Mouse (Mus musculus) liver, embryonic 12.5 days (tissue): ENCODE measurements around the gene Glis1. TPM values are rescaled to one million over a fixed set of nuclear protein-coding genes. Genes with fewer than 3 reads are reported as not detected.
"Not testable (repeated sequence)": the region's sequence is repeated elsewhere in the genome, so short reads cannot be mapped to it uniquely, and the experiment has no call there.

Source experiments
- ATAC-seq: fragments of 200-750 bp; cut with Nextera tagmentation; 2 replicates; pipeline ENCODE4 v1.8.0; 2017; ENCODE audit warnings: moderate number of reproducible peaks, mild to moderate bottlenecking, moderate library complexity
- H3K27ac ChIP-seq: fragments of 300-500 bp; sonication (generic); 2 replicates; pipeline ENCODE4 v1.5.1; 2016; ENCODE audit warnings: mild to moderate bottlenecking
- H3K27me3 ChIP-seq: fragments of 300-500 bp; sonication (generic); replicated peaks from 2 replicates; pipeline ENCODE4 v1.6.1; 2016; ENCODE audit warnings: mild to moderate bottlenecking, moderate library complexity
- H3K36me3 ChIP-seq: fragments of 300-500 bp; sonication (generic); 2 replicates; pipeline ENCODE4 v1.6.1; 2016; ENCODE audit warnings: mild to moderate bottlenecking, moderate library complexity
- H3K4me1 ChIP-seq: fragments of 300-500 bp; sonication (generic); 2 replicates; pipeline ENCODE4 v1.6.1; 2016
- H3K4me2 ChIP-seq: fragments of 300-500 bp; sonication (generic); 2 replicates; pipeline ENCODE4 v1.6.1; 2016; ENCODE audit warnings: mild to moderate bottlenecking, moderate library complexity
- H3K4me3 ChIP-seq: fragments of 300-500 bp; sonication (generic); 2 replicates; pipeline ENCODE4 v1.5.1; 2016; ENCODE audit warnings: mild to moderate bottlenecking, moderate library complexity
- H3K9ac ChIP-seq: fragments of 300-500 bp; sonication (generic); 2 replicates; pipeline ENCODE4 v1.6.1; 2016; ENCODE audit warnings: mild to moderate bottlenecking, moderate library complexity
- H3K9me3 ChIP-seq: fragments of 300-500 bp; sonication (generic); replicated peaks from 2 replicates; pipeline ENCODE4 v1.6.1; 2016; ENCODE audit warnings: mild to moderate bottlenecking, moderate library complexity
- WGBS: fragments of 180-500 bp; shearing (Covaris S2); methylation state at CpG from one replicate; pipeline ENCODE4 v1.1.7; 2016; ENCODE audit not compliant: insufficient replicate concordance; 5-methylcytosine and 5-hydroxymethylcytosine counted together
- polyA plus RNA-seq: library from polyadenylated mRNA; unstranded; fragments of >200 nt; fragmentation: Nextera tagmentation; extraction: Ambion mirVana; gene quantifications from 2 replicates; pipeline ENCODE4 v1.2.1, GENCODE M21; 2016

The Glis1 gene
- polyA plus RNA-seq, 1 experiment from 2014 or later, result 0.24 TPM

DNA sequence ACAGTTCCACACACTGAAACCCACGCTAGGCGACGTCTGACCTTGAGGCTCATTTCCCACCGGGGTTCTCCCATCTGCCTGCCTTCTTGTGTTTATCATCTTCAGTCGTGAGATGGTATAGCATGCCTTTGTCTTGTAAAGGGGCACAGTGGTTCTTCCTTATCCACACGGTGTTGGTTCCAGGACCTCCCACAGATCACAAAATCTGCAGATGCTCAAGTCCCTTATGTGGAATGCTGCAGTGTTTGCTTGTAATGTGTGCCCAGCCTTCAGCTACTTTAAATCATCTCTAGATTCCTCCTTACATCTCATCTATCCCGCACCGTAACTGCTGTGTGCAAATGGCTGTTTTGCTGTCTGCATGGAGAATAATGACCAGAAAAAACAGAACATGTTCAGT, 154.7 kb downstream of the Glis1 start:
- ATAC-seq, result no peak
- no peak overlapping the region for H3K4me3 ChIP-seq
- no peaks in the 10 kb centered on the region for H3K36me3 ChIP-seq
- peaks cover 14% of the 10 kb centered on the region for H3K27me3 ChIP-seq
- no peaks in the 10 kb centered on the region for H3K4me1 ChIP-seq
- no peaks in the 10 kb centered on the region for H3K9me3 ChIP-seq
- H3K4me2 ChIP-seq, result no peak overlapping the region
- WGBS, result 71% methylated on average over 8 of the region's 8 CpGs
- H3K9ac ChIP-seq, result no peak overlapping the region
- no peak overlapping the region for H3K27ac ChIP-seq

- ATAC-seq, result no peak
- peaks cover 21% of the 10 kb centered on the region for H3K27me3 ChIP-seq
- H3K9ac ChIP-seq, result no peak overlapping the region
- 70% methylated on average over 14 of the region's 14 CpGs for WGBS
- no peaks in the 10 kb centered on the region for H3K4me1 ChIP-seq
- no peaks in the 10 kb centered on the region for H3K36me3 ChIP-seq
- H3K4me2 ChIP-seq, result no peak overlapping the region
- H3K27ac ChIP-seq, result no peak overlapping the region
- no peak overlapping the region for H3K4me3 ChIP-seq
- H3K9me3 ChIP-seq, result no peaks in the 10 kb centered on the region
Observed at GRCm38 (mm10) chr4:107590805-107591534, 156.6 kb downstream of the Glis1 start.

DNA sequence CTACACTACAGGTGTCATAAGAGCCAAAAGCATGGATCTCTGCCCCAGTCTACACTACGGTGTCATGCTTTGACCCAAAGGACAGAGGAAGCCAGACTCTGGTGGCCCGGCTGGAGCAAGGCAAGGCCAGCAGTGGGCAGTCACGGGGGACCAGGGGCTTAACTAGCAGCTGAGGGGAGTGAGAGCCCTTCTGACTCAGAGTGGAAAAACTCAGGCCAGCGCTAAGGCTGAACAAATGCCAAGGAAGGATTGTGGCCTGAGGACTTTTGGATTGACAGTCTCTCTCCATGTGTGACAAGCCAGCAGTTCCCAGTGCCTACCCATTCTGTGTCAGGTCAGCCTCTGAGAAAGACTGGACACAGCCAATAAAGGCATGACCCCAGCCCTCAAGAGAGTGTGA, 159.0 kb downstream of the Glis1 start:
- no peak overlapping the region for H3K4me3 ChIP-seq
- H3K4me2 ChIP-seq, result no peak overlapping the region
- no peaks in the 10 kb centered on the region for H3K9me3 ChIP-seq
- no peaks in the 10 kb centered on the region for H3K36me3 ChIP-seq
- peaks cover 31% of the 10 kb centered on the region for H3K27me3 ChIP-seq
- H3K4me1 ChIP-seq, result peaks cover 10% of the 10 kb centered on the region; the same call in 1 of the 2 replicates
- ATAC-seq, result no peak
- no peak overlapping the region for H3K9ac ChIP-seq
- 80% methylated on average over 4 of the region's 4 CpGs for WGBS
- no peak overlapping the region for H3K27ac ChIP-seq

- ATAC-seq, result peak; percentile 40; the same call in 1 of the 2 replicates
- Histone ChIP-seq H3K27me3 (peaks cover 26% of the 10 kb centered on the region), H3K9me3 (no peaks in the 10 kb centered on the region), H3K4me1 (peaks cover 10% of the 10 kb centered on the region; the same call in 1 of the 2 replicates), H3K36me3 (no peaks in the 10 kb centered on the region), H3K9ac (no peak overlapping the region), H3K4me3 (no peak overlapping the region), H3K27ac (no peak overlapping the region), H3K4me2 (no peak overlapping the region)
- 54% methylated on average over 9 of the region's 9 CpGs for WGBS
Observed at GRCm38 (mm10) chr4:107597226-107597897, 163.0 kb downstream of the Glis1 start.

GRCm38 (mm10) chr4:107597898-107598580, 163.6 kb downstream of the Glis1 start:
- Histone ChIP-seq H3K27me3 (peaks cover 31% of the 10 kb centered on the region), H3K27ac (no peak overlapping the region), H3K9ac (no peak overlapping the region), H3K36me3 (no peaks in the 10 kb centered on the region), H3K4me2 (no peak overlapping the region), H3K9me3 (no peaks in the 10 kb centered on the region), H3K4me3 (no peak overlapping the region), H3K4me1 (peaks cover 10% of the 10 kb centered on the region; the same call in 1 of the 2 replicates)
- ATAC-seq, result no peak
- 12% methylated on average over 10 of the region's 10 CpGs for WGBS

DNA sequence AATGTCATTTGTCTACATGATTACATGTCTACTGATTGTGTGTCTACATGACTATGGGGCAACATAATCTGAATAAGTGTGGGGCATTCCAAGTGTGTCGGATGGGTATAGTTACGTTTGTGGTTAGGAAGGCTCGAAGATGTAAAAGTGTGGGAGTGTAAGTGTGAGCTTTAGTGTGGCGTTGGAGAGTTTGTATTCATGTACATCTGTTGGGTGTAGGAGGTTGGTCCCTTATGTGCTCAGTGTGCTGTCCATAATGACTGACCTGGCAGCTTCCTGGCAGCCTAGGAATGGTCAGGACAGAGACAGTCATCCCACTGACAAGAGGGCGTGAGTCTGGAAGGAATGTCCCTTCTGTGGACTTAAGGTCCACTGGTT, 164.2 kb downstream of the Glis1 start:
- not testable (repeated sequence) for H3K4me2 ChIP-seq, H3K9me3 ChIP-seq, H3K36me3 ChIP-seq, ATAC-seq, H3K9ac ChIP-seq, H3K4me3 ChIP-seq, H3K27ac ChIP-seq, H3K4me1 ChIP-seq
- H3K27me3 ChIP-seq, result peaks cover 37% of the 10 kb centered on the region
- 75% methylated on average over 5 of the region's 5 CpGs for WGBS

GRCm38 (mm10) chr4:107602284-107602683, 167.9 kb downstream of the Glis1 start:
- Histone ChIP-seq H3K36me3 (no peaks in the 10 kb centered on the region), H3K9ac (no peak overlapping the region), H3K4me1 (peaks cover 39% of the 10 kb centered on the region), H3K27me3 (peaks cover 28% of the 10 kb centered on the region), H3K9me3 (no peaks in the 10 kb centered on the region), H3K4me3 (no peak overlapping the region), H3K27ac (no peak overlapping the region), H3K4me2 (no peak overlapping the region)
- WGBS, result 70% methylated on average over 7 of the region's 7 CpGs
- no peak for ATAC-seq

DNA sequence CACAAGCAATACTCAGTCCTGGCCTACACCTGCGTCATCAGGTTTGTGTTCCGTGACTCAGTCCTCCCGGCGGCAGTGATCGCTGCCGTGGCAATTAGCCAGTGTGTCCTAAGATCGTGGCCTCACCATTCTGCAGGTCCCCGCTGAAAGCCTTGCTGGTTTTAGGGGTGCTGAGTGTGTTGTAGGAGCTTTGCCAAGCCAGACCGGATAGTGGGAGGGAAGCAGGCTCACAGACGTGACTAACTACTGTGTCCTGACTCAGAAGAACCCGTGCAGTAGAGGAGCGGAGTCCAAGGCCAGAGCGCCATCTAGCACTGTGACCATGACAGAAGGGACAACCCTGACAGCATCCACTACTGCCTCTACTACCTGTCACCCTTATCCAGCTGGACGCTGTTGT, 168.4 kb downstream of the Glis1 start:
- no peaks in the 10 kb centered on the region for H3K36me3 ChIP-seq
- H3K9me3 ChIP-seq, result no peaks in the 10 kb centered on the region
- H3K27me3 ChIP-seq, result peaks cover 31% of the 10 kb centered on the region
- H3K4me1 ChIP-seq, result peaks cover 41% of the 10 kb centered on the region
- H3K9ac ChIP-seq, result no peak overlapping the region
- ATAC-seq, result no peak
- no peak overlapping the region for H3K4me3 ChIP-seq
- no peak overlapping the region for H3K27ac ChIP-seq
- H3K4me2 ChIP-seq, result no peak overlapping the region
- 75% methylated on average over 14 of the region's 14 CpGs for WGBS

- peaks cover 39% of the 10 kb centered on the region for H3K4me1 ChIP-seq
- no peak overlapping the region for H3K4me3 ChIP-seq
- no peaks in the 10 kb centered on the region for H3K36me3 ChIP-seq
- no peak overlapping the region for H3K27ac ChIP-seq
- ATAC-seq, result no peak
- WGBS, result 81% methylated on average over 7 of the region's 7 CpGs
- H3K4me2 ChIP-seq, result no peak overlapping the region
- no peaks in the 10 kb centered on the region for H3K9me3 ChIP-seq
- no peak overlapping the region for H3K9ac ChIP-seq
- H3K27me3 ChIP-seq, result peaks cover 35% of the 10 kb centered on the region
Observed at GRCm38 (mm10) chr4:107603208-107603607, 168.8 kb downstream of the Glis1 start.

DNA sequence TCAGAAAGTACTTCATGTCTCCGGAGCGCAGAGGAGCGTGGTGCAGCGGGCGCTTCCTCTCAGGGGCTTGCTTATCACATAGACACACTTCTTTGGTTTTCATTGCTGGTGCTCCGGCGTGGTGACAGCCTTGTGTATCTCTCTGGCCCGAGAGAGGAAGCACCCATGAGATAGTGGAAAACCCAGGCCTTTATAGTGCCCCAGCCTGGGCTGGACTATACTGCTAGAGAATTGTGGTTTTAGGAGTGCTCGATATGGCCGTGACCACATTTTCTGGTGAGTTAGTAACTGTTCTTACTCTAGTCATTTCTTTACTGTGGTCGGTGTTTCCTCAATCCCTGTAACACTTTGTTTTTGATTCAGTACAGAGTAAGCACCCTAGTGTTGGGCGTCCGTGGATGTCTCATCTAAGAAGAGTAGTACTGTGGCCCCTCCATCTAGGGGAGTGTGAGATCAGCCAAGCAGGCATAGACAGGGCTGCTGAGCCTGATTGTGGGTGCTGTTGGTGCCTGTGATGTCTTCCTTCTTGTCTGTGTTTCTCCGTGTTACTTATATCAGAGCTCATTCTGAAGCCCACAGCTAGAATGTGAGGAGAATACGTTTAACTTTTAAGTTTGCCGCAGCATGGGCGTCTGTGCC, 171.7 kb downstream of the Glis1 start:
- Histone ChIP-seq H3K36me3 (no peaks in the 10 kb centered on the region), H3K9ac (peak overlapping the region; percentile 42; the same call in 1 of the 2 replicates), H3K4me2 (peak overlapping the region; percentile 64), H3K9me3 (no peaks in the 10 kb centered on the region), H3K4me3 (peak overlapping the region; percentile 30; the same call in 1 of the 2 replicates), H3K27me3 (peaks cover 57% of the 10 kb centered on the region), H3K4me1 (peaks cover 36% of the 10 kb centered on the region), H3K27ac (peak overlapping the region; percentile 87)
- WGBS, result 20% methylated on average over 17 of the region's 17 CpGs
- ATAC-seq, result peak; percentile 97

DNA sequence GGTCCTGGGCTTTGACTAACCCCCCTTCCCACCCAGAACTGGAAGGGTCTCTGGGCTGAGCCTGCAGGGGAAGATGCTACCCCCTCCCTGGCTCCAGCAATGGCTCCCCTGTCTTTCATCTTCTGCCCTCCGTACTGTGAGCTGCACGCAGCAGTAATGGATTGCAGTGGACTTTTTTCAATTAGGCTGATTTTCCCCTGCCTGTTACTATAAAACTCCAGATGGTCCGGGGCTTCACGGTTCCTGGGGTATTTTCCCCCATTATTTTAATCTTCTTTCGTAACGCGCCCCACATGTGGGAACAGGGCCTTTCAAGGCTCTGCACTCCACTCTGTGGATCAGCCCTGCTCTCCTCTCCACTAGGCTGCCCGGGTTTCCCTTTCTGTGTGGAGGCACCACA, 175.4 kb downstream of the Glis1 start:
- Histone ChIP-seq H3K4me1 (peaks cover 42% of the 10 kb centered on the region), H3K9me3 (no peaks in the 10 kb centered on the region), H3K36me3 (no peaks in the 10 kb centered on the region), H3K4me3 (no peak overlapping the region), H3K9ac (no peak overlapping the region), H3K4me2 (no peak overlapping the region), H3K27me3 (peaks cover 42% of the 10 kb centered on the region), H3K27ac (no peak overlapping the region)
- 78% methylated on average over 8 of the region's 8 CpGs for WGBS
- no peak for ATAC-seq
